Mouse (Mus musculus): ENCODE results near the gene Kazn. TPM values are rescaled to one million over a fixed set of nuclear protein-coding genes. Genes with fewer than 3 reads are reported as not detected.

Kazn gene
- total RNA-seq, 1 experiment from 2014 or later: not detected

- no peak for ATAC-seq (replicated peaks; ENCODE audit: insufficient number of reproducible peaks, low FRiP score, low TSS enrichment, poor library complexity, severe bottlenecking)
These were observed 24.7 kb downstream of the Kazn start for GRCm38 (mm10) chr4:142214532-142214931.

- no peak for ATAC-seq (replicated peaks; ENCODE audit: insufficient number of reproducible peaks, low FRiP score, low TSS enrichment, poor library complexity, severe bottlenecking)
These were observed 26.8 kb downstream of the Kazn start for GRCm38 (mm10) chr4:142212425-142212824.

GRCm38 (mm10) chr4:142209884-142210283 is 29.3 kb downstream of the Kazn start:
- ATAC-seq (replicated peaks; ENCODE audit: insufficient number of reproducible peaks, low FRiP score, low TSS enrichment, poor library complexity, severe bottlenecking): no peak

- no peak for ATAC-seq (replicated peaks; ENCODE audit: insufficient number of reproducible peaks, low FRiP score, low TSS enrichment, poor library complexity, severe bottlenecking)
These were observed 29.7 kb downstream of the Kazn start for GRCm38 (mm10) chr4:142209476-142209875.

- no peak for ATAC-seq (replicated peaks; ENCODE audit: insufficient number of reproducible peaks, low FRiP score, low TSS enrichment, poor library complexity, severe bottlenecking)
These were observed 33.5 kb downstream of the Kazn start for GRCm38 (mm10) chr4:142205693-142206092.

DNA sequence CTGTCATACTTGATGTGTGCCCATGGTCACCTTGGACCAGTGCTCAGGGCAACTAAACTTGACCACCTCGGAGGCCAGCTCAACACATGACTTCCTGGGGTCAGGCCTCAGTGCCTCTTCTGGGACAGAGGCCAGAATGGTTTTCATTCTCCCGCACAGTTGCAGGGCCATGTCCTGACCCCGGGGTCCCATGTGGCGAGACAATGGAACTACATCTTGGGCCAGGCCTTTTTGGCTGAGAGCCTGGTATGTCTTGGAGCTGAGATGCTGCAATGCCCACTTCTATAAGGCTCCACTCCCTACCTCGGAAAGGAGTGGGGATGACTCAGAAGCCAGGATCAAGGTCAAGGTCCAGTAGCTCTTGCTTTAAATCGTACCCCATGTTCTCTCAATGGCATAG is 42.6 kb downstream of the Kazn start:
- no peak for ATAC-seq (replicated peaks; ENCODE audit: insufficient number of reproducible peaks, low FRiP score, low TSS enrichment, poor library complexity, severe bottlenecking)

- ATAC-seq (replicated peaks; ENCODE audit: insufficient number of reproducible peaks, low FRiP score, low TSS enrichment, poor library complexity, severe bottlenecking): no peak
These were observed 45.4 kb downstream of the Kazn start for GRCm38 (mm10) chr4:142193780-142194179.

DNA sequence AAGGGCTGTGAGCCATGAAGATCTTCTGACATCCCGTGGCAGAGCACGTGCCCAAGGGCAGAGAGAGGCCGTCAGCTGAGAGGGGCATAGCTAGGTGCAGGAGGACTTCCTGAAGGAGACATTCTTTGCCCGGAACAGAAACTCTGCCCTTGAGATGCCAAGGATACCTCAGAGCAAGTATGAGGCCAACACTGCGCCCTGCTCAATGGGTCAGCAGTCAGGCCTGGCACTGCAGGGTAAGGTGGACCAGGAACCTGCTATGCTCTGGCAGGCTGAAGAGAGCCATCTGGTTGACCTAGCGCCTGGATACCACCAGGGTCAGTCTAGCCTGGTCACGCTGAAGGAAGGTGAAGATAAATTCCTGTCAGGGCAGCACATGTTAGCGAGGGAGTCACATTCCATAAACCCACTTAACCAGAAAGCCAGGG is 46.0 kb downstream of the Kazn start:
- no peak for ATAC-seq (replicated peaks; ENCODE audit: insufficient number of reproducible peaks, low FRiP score, low TSS enrichment, poor library complexity, severe bottlenecking)

DNA sequence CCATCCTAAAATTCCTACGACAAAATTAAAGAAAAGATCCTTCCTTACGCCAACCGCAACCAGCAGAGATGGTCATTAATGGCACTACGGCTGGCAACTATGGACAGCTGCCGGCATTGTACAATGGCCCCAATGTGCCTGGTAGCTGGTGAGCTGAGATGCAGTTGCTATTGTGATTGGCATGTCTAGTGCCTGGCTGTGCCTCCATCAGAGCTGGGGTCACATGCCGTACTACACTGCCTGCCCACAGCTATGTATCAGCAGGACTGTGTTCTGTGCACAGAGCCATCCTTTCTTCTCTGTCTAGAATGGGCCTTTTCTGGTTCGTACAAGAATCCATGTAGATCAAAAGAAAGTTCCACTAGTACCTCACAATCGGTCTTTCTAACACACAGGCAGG is 49.2 kb downstream of the Kazn start:
- no peak for ATAC-seq (replicated peaks; ENCODE audit: insufficient number of reproducible peaks, low FRiP score, low TSS enrichment, poor library complexity, severe bottlenecking)

GRCm38 (mm10) chr4:142188501-142188900 is 50.7 kb downstream of the Kazn start:
- ATAC-seq (replicated peaks; ENCODE audit: insufficient number of reproducible peaks, low FRiP score, low TSS enrichment, poor library complexity, severe bottlenecking): no peak

DNA sequence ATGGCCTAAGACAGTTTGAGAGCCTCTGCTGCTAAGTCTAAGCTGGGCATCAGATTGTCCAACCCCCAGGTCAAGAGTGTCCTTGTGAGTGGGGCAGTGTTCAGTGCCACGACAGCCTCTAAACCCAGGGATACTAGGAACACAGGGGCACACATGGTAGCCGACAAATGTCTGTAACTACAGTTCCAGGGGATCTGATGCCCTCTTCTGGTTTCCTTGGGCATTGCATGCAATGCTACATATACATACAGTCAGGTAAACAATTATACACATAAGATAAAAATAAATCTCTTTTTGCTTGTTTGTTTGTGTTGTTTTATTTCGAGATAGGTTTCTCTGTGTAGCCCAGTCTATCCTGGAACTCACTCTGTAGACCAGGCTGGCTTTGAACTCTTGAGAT is 53.0 kb downstream of the Kazn start:
- ATAC-seq (replicated peaks; ENCODE audit: insufficient number of reproducible peaks, low FRiP score, low TSS enrichment, poor library complexity, severe bottlenecking): no peak

- ATAC-seq (replicated peaks; ENCODE audit: insufficient number of reproducible peaks, low FRiP score, low TSS enrichment, poor library complexity, severe bottlenecking): no peak
These were observed 53.7 kb downstream of the Kazn start for GRCm38 (mm10) chr4:142185533-142185900.

- no peak for ATAC-seq (replicated peaks; ENCODE audit: insufficient number of reproducible peaks, low FRiP score, low TSS enrichment, poor library complexity, severe bottlenecking)
These were observed 54.2 kb downstream of the Kazn start for GRCm38 (mm10) chr4:142184852-142185532.

DNA sequence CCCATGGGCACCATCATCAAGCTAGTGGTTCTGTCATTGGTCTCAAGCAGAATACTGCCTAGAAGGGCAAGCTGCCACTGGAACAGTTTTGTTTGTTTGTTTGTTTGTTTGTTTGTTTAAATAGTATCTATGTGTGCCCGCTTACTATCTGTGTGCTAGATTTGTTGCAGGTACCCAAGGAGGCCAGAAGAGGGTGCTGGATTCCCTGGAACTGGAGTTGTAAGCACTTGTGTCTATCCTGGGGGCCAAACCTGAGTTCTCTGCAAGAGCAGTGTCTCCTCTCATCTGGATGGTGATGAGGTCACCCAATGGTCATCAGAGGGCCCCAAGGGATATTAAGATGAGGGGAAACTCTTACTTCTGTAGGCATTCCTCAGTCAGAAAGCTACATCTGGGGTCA is 55.6 kb downstream of the Kazn start:
- ATAC-seq (replicated peaks; ENCODE audit: insufficient number of reproducible peaks, low FRiP score, low TSS enrichment, poor library complexity, severe bottlenecking): no peak

GRCm38 (mm10) chr4:142183015-142183414 is 56.2 kb downstream of the Kazn start:
- ATAC-seq (replicated peaks; ENCODE audit: insufficient number of reproducible peaks, low FRiP score, low TSS enrichment, poor library complexity, severe bottlenecking): no peak

DNA sequence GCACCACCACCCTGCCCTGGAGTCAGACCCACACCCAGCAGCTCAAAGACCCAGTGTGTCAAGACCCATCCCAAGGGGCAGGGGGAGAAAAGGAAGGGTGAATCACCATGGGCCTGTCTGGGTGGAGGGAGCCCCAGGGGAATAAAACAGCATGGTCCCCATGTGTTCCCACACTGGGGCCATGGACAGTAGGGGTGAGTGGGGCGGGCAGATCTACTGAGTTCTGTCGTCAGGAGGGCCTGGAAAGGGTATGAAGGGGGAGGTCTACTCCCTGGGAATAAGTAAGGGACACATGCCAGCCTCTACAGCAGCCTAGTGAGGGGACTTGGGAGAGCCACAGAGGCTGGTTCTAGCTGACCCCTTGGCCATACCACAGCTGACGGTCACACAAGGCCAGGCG is 57.6 kb downstream of the Kazn start:
- no peak for ATAC-seq (replicated peaks; ENCODE audit: insufficient number of reproducible peaks, low FRiP score, low TSS enrichment, poor library complexity, severe bottlenecking)

- no peak for ATAC-seq (replicated peaks; ENCODE audit: insufficient number of reproducible peaks, low FRiP score, low TSS enrichment, poor library complexity, severe bottlenecking)
These were observed 58.3 kb downstream of the Kazn start for GRCm38 (mm10) chr4:142180874-142181273.

DNA sequence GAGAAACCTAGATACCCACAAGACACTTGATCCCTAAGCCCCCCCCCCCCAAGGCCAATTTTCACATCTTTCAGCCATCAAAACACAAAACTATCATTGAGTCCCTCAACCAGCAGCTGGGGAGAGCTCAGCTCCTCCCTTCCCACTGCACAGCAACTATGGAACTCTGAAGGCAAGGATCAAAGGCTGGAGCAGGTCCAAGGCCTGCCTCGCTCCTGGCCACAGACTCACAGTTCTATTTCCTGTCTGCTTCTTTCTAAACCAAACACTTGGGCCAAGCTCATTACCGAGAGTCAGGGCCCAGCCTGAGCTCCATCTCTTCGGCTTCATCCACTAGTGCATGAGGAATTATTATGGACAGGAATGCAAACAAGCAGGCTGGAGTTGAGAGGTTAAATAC is 58.9 kb downstream of the Kazn start:
- ATAC-seq (replicated peaks; ENCODE audit: insufficient number of reproducible peaks, low FRiP score, low TSS enrichment, poor library complexity, severe bottlenecking): no peak

DNA sequence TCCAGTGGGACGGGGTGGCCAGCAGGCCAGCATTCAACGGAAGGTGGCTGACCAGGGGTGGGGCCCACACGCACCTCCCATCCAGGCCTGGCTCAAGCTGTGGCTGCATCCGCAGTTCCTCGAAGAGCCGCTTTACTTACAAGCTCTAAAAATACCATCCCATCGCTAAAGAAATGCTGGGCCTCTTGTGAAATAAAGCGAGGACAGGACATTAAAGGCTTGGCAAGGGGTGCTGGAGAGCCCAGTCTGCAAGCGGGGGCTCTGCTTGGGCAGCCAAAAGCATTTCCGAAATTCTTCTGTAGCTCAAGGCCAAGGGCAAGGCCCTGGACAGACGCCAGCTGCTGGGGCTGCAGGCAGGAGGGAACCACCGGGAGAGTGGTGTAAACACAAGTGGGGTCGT is 59.7 kb downstream of the Kazn start:
- ATAC-seq (replicated peaks; ENCODE audit: insufficient number of reproducible peaks, low FRiP score, low TSS enrichment, poor library complexity, severe bottlenecking): no peak

DNA sequence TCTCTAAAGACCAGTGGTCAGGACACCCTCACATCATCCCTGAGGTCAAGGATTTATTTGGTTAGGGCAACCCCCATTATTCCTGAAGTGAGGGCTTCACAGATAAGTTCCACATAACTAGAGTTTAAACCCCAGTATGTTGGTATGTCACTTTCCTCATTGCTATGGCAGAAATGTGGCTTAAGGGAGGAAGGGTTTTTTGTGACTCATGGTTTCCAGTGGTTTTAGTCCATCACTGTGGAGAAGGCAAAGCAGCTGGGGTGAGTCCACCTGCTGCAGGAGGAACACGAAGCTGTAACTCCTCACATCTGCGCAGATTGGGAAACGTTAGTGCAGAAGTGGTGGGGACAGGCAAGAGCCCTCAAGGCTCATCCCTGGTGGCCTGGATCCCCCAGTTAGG is 62.5 kb downstream of the Kazn start:
- no peak for ATAC-seq (replicated peaks; ENCODE audit: insufficient number of reproducible peaks, low FRiP score, low TSS enrichment, poor library complexity, severe bottlenecking)

DNA sequence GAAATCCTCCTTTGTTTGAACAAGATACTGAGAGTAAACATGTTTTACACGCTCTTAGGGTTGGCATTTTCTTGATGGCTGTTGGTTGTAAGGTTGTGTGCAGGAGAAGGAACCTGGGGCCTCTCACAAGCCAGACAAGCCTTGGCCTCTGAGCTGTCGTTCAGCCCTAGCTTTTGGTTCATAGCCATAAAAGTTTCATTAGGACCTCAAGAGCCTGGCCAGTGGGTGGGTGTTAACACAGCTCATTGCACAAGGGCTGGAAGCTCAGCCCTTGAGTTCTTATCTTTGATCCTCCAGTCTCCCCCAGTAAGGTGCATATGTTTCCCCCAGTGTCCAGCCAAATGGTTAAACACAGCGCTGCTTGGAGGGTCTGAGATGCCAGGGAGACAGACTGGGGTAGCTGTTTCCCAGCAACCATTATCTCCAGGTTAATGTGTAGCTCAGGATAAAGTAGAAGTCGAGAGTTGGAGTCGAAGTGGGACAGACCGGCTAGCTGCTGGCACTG is 65.2 kb downstream of the Kazn start:
- ATAC-seq (replicated peaks; ENCODE audit: insufficient number of reproducible peaks, low FRiP score, low TSS enrichment, poor library complexity, severe bottlenecking): no peak

Measured in monocyte, adult 5-6 weeks (primary cell).